Mouse (Mus musculus) thymus, adult 18-20 months (tissue): ENCODE measurements around the gene Ptch2.

Experiments used
- DNase-seq, 2 experiments: peaks; one replicate each; pipeline ENCODE4 v3.0.0; 2022; ENCODE audit warnings: mixed read lengths in 2 of 2

Gene Ptch2

DNA sequence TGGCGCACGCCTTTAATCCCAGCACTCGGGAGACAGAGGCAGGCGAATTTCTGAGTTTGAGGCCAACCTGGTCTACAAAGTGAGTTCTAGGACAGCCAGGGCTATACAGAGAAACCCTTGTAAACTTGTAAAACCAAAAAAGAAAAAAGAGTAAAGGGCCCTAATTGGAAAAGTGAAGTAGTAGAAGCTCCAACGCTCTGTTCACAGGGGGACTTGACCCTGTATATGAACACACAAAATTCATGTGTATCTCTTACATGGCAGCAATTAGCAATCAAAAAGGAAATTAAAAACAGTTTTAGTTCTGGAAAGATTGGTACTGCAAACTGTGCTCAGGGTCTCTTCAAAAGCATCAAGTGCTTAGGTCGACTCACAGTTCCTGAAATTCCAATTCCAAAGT, 60.5 kb downstream of the Ptch2 start:
- no peak for DNase-seq

DNA sequence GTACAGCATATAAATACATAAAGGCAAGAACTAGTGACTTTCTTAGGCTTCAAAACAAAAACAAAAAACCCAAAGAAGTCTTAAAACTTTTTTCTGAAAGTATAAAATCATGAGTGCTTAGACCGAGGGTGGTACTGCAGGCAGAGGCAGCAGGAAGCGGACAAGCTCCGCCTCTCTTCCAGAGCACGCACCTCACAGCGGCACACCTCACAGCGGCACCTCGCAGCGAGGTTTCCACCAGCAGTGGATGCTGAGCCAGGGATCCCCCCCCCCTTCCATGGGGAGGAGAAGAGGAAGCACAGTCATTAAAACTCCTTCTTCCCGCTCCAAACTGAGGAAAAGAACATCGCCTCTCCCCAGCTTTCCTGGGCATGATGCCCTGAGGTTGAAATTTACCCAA, 63.8 kb downstream of the Ptch2 start:
- DNase-seq, result no peak

DNA sequence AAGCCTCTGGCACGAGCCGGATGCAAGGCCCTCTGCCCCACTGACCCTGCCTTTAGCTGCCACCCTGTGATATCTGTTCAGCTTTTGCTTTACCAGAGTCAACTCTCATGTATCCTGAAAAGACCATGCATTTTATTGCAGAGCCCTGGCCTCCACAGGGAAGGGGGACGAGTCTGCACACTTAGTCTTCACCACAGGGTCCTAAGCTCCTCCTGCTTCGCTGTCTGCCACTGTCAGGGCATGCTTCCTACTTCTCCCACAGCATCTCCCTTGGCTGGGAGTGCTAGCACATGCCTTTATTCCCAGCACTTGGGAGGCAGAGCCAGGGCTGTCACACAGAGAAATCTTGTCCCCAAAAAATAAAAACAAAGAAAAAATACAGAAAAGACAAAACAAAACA, 65.3 kb downstream of the Ptch2 start:
- no peak for DNase-seq
